Comparison of ENCODE assay signal across 8 mouse cellular contexts in the genomic region with DNA sequence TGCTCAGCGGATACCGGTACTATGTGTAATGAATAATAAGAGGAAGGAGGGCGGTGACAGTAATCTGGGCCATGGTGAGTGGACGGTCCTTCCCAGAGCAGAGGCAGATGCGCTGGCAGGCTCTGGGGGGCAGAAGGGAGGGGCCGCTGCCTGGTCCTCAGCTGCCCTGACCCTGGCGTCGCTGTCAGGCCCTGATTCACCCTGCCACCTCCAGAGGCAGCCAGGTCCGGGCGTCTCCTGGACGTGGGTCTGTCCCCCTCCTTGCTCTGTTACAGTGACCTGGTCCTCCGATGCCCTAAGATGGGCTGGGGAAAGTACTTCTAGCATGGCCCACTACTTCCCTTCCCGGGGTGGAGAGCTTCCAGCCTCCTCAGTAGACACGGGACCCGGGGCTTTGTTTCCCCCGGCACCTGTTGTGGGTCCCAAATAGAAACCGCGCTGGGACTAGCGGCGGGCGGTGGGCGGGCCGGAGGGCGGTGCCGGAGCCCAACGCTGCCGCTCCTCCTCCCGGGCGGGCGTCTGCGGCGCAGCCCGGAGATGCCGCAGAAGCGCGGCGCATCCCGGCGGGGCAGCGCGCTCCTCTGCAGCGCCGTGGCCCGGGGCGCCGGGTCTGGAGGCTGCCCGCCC.
DNase-seq lines count a peak whose midpoint lies in the region; ATAC-seq lines count a peak whose summit lies in the region.

No protein-coding gene starts in this region.

- peak overlapping the region; percentile 92 for H3K4me3 ChIP-seq in embryonic facial prominence, embryonic 10.5 days
- H3K4me3 ChIP-seq in liver, embryonic 11.5 days (ENCODE audit: low read depth, low read length): peak overlapping the region; percentile 61

- ATAC-seq in liver, embryonic 11.5 days (replicated peaks; ENCODE audit: low FRiP score): peak; percentile 63

- WGBS in embryonic facial prominence, embryonic 10.5 days: 2% methylated on average over 46 of the region's 47 CpGs
- under 1% methylated on average over 47 of the region's 47 CpGs for WGBS in liver, embryonic 11.5 days

- H3K27me3 ChIP-seq in embryonic facial prominence, embryonic 10.5 days (replicated peaks; ENCODE audit: low read depth, poor library complexity, severe bottlenecking): peaks cover 15% of the 10 kb centered on the region
- peaks cover 9% of the 10 kb centered on the region; the same call in 1 of the 2 replicates for H3K27me3 ChIP-seq in liver, embryonic 11.5 days (replicated peaks; ENCODE audit: control insufficient read depth, insufficient read depth, low read length)
- H3K27me3 ChIP-seq in splenic B cell, adult 2 months (ENCODE audit: control insufficient read depth, insufficient read depth, low read length, poor library complexity, severe bottlenecking): no peaks in the 10 kb centered on the region; the same call in 1 of the 2 replicates

- H3K4me2 ChIP-seq in liver, embryonic 11.5 days: peak overlapping the region; percentile 67

- peak; percentile 55 to 65 for DNase-seq in left cerebral cortex, adult 18-20 months (ENCODE audit: low spot score in 2 of 2)
- DNase-seq in left cerebral cortex, adult 11 months (ENCODE audit: low spot score): no peak
- peak; percentile 76 for DNase-seq in embryonic facial prominence, embryonic 10.5 days (ENCODE audit: low spot score)
- peak; percentile 81 for DNase-seq in heart, adult 9 months (ENCODE audit: low spot score in 2 of 2)
- DNase-seq in kidney, adult 8-10 months: peak; percentile 20 to 33
- peak; percentile 56 for DNase-seq in liver, embryonic 11.5 days (ENCODE audit: low spot score)
- DNase-seq in monocyte, adult 2 months (ENCODE audit: low read depth in 1 of 2, low spot score in 2 of 2): peak; percentile 15 to 18
- peak; percentile 35 for DNase-seq in splenic B cell, adult 2 months (ENCODE audit: low read depth, low spot score)

- H3K36me3 ChIP-seq in embryonic facial prominence, embryonic 10.5 days (replicated peaks): no peaks in the 10 kb centered on the region
- no peaks in the 10 kb centered on the region for H3K36me3 ChIP-seq in liver, embryonic 11.5 days (ENCODE audit: control insufficient read depth, insufficient read depth, low read length)
- no peaks in the 10 kb centered on the region for H3K36me3 ChIP-seq in splenic B cell, adult 2 months (ENCODE audit: control insufficient read depth, insufficient read depth, low read length, poor library complexity, severe bottlenecking)

- no peaks in the 10 kb centered on the region for H3K9me3 ChIP-seq in embryonic facial prominence, embryonic 10.5 days
- H3K9me3 ChIP-seq in liver, embryonic 11.5 days (ENCODE audit: control insufficient read depth, low read length): no peaks in the 10 kb centered on the region

- peak overlapping the region; percentile 88 for H3K27ac ChIP-seq in embryonic facial prominence, embryonic 10.5 days (replicated peaks)
- no peak overlapping the region for H3K27ac ChIP-seq in liver, embryonic 11.5 days (ENCODE audit: low read depth, low read length)

- peak overlapping the region; percentile 20 for H3K9ac ChIP-seq in liver, embryonic 11.5 days (ENCODE audit: low read depth, low read length)

- H3K4me1 ChIP-seq in embryonic facial prominence, embryonic 10.5 days: peaks cover 42% of the 10 kb centered on the region
- no peaks in the 10 kb centered on the region; the same call in none of the 2 replicates for H3K4me1 ChIP-seq in liver, embryonic 11.5 days (replicated peaks; ENCODE audit: control insufficient read depth, insufficient read depth, low read length)
